Mouse (Mus musculus) bone marrow macrophage, adult 2 months (primary cell): ENCODE measurements around the gene Lrrc36. TPM values are rescaled to one million over a fixed set of nuclear protein-coding genes. Genes with fewer than 3 reads are reported as not detected.

ENCODE experiments used
- H3K27ac ChIP-seq: 2 replicates; pipeline ENCODE4 v1.5.1; 2012; ENCODE audit warnings: low read depth, low read length; ENCODE audit not compliant: insufficient read depth
- H3K4me1 ChIP-seq: 2 replicates; pipeline ENCODE4 v1.6.1; 2012; ENCODE audit warnings: low read length; ENCODE audit not compliant: control insufficient read depth, insufficient read depth
- H3K4me3 ChIP-seq: 2 replicates; pipeline ENCODE4 v1.5.1; 2012; ENCODE audit warnings: mild to moderate bottlenecking, low read length, moderate library complexity; ENCODE audit not compliant: insufficient read depth
- CTCF ChIP-seq: IDR thresholded peaks from 2 replicates; pipeline ENCODE4 v1.5.1; 2012; ENCODE audit warnings: low read depth, mild to moderate bottlenecking, low read length, moderate library complexity
- POLR2A ChIP-seq: IDR thresholded peaks from 2 replicates; pipeline ENCODE4 v1.6.1; 2012; ENCODE audit warnings: mild to moderate bottlenecking, low read depth, low read length, borderline replicate concordance
- polyA plus RNA-seq: library from polyadenylated mRNA; stranded (reverse); fragments of >200 nt; gene quantifications from 2 replicates; pipeline ENCODE4 v1.2.4, GENCODE M21; 2012; ENCODE audit not compliant: missing spikeins, insufficient read depth, insufficient read length

The Lrrc36 gene
- polyA plus RNA-seq = not detected in 2 replicates

DNA sequence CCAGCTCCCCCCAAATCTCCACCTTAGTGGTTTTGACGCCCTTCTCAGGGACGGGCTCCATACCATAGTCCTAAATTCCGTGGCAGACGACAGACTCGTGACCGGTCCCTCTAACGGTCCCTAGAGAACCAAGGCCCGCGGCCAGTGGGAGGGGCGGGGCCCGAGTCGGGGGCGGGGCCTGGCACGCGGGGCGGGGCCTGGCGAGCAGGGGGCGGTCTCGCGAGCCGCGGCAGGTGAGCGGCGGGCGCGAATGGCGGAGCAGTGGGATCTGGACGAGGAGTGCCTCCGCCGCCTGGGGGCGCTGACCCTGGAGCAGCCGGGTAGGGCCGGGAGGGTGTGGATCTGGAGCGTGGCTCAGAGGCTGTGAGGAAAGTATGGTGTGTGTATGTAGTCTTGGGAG lies at the start of gene Lrrc36, which contains the start of gene Kctd19:
TSS of gene Lrrc36 (plus strand) at position 181 of the 400 bp plus-strand sequence.
TSS of gene Kctd19 (minus strand) at position 112 of the 400 bp plus-strand sequence.
- no peak for TF ChIP-seq POLR2A
- no peak for TF ChIP-seq CTCF
- Histone ChIP-seq H3K27ac (no peak within 1 kb of the TSS), H3K4me3 (peak within 1 kb of the TSS; percentile 43), H3K4me1 (peaks cover 3% of the 10 kb centered on the region; the same call in 1 of the 2 replicates)

DNA sequence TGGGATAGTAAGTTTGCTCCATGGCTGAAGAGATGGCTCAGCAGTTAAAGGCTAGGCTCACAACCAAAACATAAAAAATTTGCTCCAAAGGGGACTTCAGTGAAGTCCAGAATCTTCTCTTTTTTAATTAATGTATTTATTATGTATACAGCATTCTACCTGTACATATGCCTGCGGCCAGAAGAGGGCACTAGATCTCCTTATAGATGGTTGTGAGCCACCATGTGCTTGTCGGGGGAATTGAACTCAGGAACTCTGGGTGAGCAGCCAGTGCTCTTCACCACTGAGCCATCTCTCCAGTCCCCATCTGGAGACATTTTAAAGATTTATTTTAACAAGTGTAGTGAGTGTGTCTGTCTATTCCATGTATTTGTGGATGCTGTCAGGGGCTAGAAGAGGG lies 46.3 kb upstream of the Lrrc36 start:
- no peak overlapping the region for H3K4me3 ChIP-seq
- TF ChIP-seq CTCF = 0 out of 2 replicates have a peak, but pooled peaks have one; percentile 11
- no peak for TF ChIP-seq POLR2A

DNA sequence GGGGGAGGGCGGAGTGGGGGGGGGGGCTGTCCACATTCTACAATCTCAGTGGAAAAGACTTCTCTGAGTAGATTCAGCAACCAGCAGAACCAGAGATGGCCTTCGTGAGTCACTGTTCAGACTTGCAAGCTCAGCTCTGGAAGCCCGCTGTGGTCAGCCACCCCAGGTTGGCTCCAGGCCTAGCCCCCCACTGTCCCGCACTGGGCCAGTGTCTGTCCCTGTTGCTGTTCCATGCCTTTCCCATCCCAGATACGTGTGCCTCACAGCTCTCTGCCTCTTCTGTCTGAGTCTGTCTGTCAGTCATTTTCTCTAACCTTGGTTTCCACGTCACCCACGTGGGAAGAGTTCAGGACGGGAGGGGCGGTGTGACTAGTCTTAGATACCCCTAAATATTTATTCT lies 40.9 kb upstream of the Lrrc36 start:
- Histone ChIP-seq H3K4me1 (0 out of 2 replicates have a peak, but pooled peaks cover 2% of the 10 kb centered on the region), H3K4me3 (no peak overlapping the region), H3K27ac (no peak overlapping the region)
- TF ChIP-seq CTCF (no peak), POLR2A (no peak)

More for the DNA sequence above, 46.3 kb upstream of the Lrrc36 start:
- Histone ChIP-seq H3K27ac (no peak overlapping the region), H3K4me1 (peaks cover 10% of the 10 kb centered on the region)

DNA sequence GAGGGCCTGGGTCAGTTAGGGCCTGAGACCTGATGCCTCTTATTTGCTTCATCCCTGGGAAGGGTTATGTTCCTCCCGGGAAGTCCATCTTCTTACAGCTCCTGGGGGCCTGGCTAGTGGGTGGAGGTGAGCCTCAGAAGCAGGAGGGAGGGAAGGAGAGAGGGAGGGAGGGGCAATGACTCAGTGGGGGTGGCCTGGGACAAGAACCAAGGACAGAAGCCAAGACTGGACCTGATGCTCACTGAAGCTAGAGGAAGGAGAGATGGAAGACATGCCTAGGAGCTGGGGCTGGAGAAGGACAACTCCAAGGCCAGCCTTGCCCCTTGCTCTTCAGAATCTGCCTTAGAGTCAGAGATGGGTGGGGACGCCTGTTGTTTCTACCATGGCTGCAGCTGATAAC lies 40.3 kb upstream of the Lrrc36 start, which contains the start of gene Plekhg4:
TSS of gene Plekhg4 (plus strand) at position 243 of the 400 bp plus-strand sequence.
- TF ChIP-seq POLR2A (no peak), CTCF (no peak)
- Histone ChIP-seq H3K4me3 (no peak within 1 kb of the TSS), H3K4me1 (0 out of 2 replicates have a peak, but pooled peaks cover 2% of the 10 kb centered on the region), H3K27ac (no peak within 1 kb of the TSS)

DNA sequence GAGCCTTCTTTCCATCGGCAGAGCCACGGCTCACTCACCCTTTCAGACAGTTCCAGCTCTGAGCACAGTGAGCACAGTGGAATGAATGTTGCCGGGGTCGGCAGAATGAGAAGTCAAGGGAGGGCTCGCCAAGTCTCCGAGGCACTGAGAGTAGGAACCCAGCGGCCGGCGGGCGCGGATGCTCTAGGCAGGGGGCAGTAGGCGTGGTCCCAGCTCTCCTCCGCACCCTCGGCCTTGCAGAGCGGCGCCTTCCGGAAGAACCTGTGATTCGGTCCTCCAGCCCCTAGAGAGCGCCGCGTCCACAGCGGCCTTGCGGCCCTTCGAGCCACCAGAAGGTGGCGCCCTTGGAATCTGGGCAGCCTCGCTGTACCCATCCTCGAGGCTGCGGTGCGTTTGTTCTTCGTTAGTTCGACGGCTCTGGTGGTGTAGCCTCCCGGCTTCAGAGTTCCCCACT lies 38.8 kb upstream of the Lrrc36 start:
- H3K4me3 ChIP-seq = no peak overlapping the region
- 0 out of 2 replicates have a peak, but pooled peaks cover 2% of the 10 kb centered on the region for H3K4me1 ChIP-seq
- no peak overlapping the region for H3K27ac ChIP-seq
- TF ChIP-seq POLR2A (no peak), CTCF (peak; percentile 25; the same call in 1 of the 2 replicates)

DNA sequence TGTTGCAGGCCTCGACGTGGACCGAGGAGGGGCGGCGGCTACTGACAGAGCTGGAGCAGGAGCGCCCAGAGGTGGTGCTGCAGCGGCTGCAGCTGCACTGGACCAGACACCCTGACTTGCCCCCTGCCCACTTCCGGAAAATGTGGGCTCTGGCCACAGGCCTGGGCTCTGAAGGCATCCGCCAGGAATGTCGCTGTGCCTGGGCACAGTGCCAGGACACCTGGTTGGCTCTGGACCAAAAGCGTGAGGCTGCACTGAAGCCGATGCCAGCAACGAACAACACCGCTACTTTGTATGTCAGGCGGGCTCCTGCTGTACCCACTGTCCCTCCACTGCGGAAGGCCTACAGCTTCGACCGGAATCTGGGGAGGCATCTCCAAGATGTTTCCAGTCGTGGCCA lies 34.7 kb upstream of the Lrrc36 start:
- no peak overlapping the region for H3K27ac ChIP-seq
- TF ChIP-seq CTCF (no peak), POLR2A (no peak)
- no peaks in the 10 kb centered on the region for H3K4me1 ChIP-seq
- no peak overlapping the region for H3K4me3 ChIP-seq

DNA sequence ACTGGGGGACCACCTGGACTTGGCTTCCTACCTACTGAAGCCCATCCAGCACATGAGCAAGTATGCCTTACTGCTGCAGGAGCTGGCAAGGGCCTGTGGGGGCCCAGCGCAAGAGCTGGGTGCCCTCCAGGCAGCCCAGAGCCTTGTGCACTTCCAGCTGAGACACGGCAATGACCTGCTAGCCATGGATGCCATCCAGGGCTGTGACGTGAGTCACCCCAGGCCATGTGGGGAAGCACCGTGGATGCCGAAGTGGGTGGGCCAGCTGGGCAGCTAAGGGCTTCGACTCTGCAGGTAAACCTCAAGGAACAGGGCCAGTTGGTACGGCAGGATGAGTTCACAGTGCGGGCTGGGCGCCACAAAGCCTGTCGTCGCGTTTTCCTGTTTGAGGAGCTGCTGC lies 33.1 kb upstream of the Lrrc36 start:
- no peak overlapping the region for H3K4me3 ChIP-seq
- H3K27ac ChIP-seq = no peak overlapping the region
- no peak for TF ChIP-seq POLR2A
- TF ChIP-seq CTCF = no peak
- H3K4me1 ChIP-seq = peaks cover 9% of the 10 kb centered on the region

DNA sequence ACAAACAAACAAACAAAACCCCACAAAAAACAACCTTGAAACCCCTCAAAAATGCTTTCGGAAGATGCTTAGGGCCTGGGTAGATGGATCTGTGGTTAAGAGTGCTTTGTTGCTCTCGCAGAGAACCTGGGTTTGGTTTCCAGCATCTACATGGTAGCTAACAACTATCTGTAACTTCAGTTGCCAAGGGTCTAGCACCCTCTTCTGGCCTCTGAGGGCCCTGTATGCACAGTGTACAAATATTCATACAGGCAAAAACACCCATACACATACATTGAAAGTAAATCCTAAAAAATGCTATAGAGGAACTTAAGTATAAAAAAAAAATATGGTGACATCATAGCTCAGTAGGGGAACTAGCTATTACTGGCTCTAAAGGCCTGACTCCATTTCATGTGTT lies 29.3 kb upstream of the Lrrc36 start:
- Histone ChIP-seq H3K4me1 (peaks cover 18% of the 10 kb centered on the region), H3K27ac (no peak overlapping the region), H3K4me3 (no peak overlapping the region)
- TF ChIP-seq POLR2A = no peak
- no peak for TF ChIP-seq CTCF

DNA sequence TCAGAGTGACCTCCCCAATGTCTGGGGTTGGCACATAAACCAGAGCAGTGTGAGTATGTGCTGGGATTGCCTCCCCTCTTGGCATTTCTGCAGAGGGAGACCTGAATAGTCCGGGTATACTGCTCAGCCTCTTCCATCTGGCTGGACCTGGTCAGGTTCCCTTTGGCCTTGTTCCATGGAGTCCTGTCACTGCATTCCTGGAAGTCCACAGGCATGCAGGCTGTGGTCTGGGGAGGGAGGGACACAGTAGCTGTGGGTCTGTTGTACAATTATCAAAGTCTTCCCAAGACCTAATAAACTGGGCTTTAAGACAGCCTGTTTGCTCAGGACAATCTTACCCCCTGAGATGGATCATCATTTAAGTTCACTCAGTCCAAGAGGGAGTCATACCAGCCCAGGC lies 26.2 kb upstream of the Lrrc36 start:
- TF ChIP-seq POLR2A = no peak
- TF ChIP-seq CTCF = no peak
- Histone ChIP-seq H3K4me1 (peaks cover 18% of the 10 kb centered on the region), H3K4me3 (no peak overlapping the region), H3K27ac (no peak overlapping the region)

DNA sequence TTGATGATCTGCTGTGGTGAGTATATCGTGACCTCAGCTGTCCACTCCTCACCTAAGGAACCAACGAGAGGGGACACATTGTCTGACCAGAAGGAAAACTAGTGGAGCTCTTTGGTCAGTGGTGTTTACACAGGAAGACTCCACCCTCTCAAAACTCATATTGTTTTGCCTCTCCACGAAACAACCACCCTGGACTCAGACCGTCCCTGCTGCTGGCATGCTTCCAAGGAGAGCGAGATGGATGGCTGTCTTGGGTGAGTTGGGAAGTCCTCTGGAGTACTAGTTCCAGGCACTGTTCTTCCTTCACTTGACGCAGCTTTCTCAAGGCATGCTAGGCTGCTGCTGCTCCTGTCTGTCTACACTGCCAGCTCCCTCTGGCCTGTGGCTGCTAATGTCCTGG lies 24.3 kb upstream of the Lrrc36 start:
- Histone ChIP-seq H3K27ac (no peak overlapping the region), H3K4me3 (no peak overlapping the region), H3K4me1 (peaks cover 30% of the 10 kb centered on the region)
- TF ChIP-seq POLR2A (no peak), CTCF (no peak)
